Mouse (Mus musculus): ENCODE data around the gene Snrnp40. TPM values are rescaled to one million over a fixed set of nuclear protein-coding genes. Genes with fewer than 3 reads are reported as not detected.
A peak's percentile ranks its signal among the peaks of the same experiment; 100 is the strongest.

Gene Snrnp40
- 200 and 201 TPM in 2 replicates for polyA plus RNA-seq (2014; fragmentation: Nextera tagmentation; extraction: Ambion mirVana)

DNA sequence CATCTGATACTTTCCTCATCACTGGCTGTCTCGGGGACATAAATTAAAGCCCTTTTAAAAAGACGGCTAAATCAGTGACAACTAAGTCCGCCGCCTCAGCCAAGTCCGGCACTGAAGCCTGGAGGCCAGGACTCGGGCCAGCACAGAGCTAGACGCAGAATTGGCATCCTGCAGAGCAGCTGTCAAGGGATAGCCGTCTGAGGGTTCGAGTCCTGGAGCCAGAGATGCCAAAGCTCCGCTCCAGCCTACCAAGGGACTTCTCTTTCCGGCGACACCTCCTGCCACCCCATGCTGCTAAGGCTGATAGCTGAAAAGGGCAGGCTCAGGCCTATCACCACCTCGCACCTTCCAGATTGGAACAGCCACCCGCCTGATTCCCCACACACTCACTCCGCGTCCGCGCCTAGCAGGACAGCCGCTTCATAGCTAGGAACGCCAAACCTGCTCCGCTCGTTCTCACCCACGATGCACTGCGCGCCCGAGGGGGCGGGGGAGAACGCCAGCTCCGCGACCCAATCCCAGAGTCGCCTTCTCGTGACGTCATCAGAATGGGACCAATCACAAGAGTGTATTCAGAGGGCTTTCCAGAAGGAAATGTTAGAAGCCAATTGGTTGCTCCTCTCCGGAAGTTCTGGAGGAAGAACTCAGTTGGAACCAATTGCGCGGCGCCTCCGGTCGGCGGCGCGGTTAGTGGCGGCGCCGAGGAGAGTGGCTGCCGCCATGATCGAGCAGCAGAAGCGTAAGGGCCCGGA is at the start of gene Snrnp40, which contains the start of gene Zcchc17:
Gene Snrnp40 (plus strand): TSS at position 647 of the 752 bp plus-strand sequence.
Gene Zcchc17 (minus strand): TSS at position 458 of the 752 bp plus-strand sequence.
- ATAC-seq (ENCODE audit: insufficient read depth, low FRiP score, low TSS enrichment) (peak; percentile 99), DNase-seq (ENCODE audit: low spot score) (peak; percentile 98)
- H3K36me3 ChIP-seq (ENCODE audit: control insufficient read depth, insufficient read depth, low read length), result peaks cover 2% of the 10 kb centered on the region
- H3K9me3 ChIP-seq (ENCODE audit: control insufficient read depth, low read length), result no peaks in the 10 kb centered on the region
- H3K27ac ChIP-seq (ENCODE audit: low read depth, low read length), result peak within 1 kb of the TSS; percentile 56; the same call in 1 of the 2 replicates
- WGBS, result 1% methylated on average over 49 of the region's 49 CpGs
- H3K4me1 ChIP-seq (ENCODE audit: control insufficient read depth, insufficient read depth, low read length), result peaks cover 16% of the 10 kb centered on the region
- H3K9ac ChIP-seq (ENCODE audit: low read length), result peak within 1 kb of the TSS; percentile 89
- H3K4me2 ChIP-seq (ENCODE audit: low read depth), result peak within 1 kb of the TSS; percentile 77
- H3K27me3 ChIP-seq (ENCODE audit: control insufficient read depth, insufficient read depth, low read length), result no peaks in the 10 kb centered on the region
- H3K4me3 ChIP-seq (ENCODE audit: low read depth, low read length), result peak within 1 kb of the TSS; percentile 90

DNA sequence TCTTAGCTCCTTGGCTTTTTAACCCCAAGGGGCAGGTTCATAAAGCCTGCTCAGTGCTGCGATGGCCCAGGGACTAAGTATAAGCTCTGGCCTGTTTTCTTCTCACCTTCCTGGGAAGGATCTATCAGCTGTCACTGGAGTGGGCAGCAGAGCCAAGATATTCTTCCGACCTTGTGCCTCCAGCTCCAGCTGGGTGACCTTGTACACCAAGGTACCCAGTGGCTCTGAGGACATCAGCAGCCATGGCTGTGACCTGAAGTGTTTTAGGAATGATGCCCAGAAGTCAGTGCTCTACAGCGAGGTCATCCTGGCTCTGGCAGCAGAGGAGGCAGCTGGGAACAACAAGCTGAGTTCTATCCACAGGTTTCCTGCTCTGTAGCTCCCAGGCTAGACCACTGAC is 47.4 kb upstream of the Snrnp40 start:
- no peak overlapping the region for H3K4me2 ChIP-seq (ENCODE audit: low read depth)
- DNase-seq (ENCODE audit: low spot score) (no peak), ATAC-seq (ENCODE audit: insufficient read depth, low FRiP score, low TSS enrichment) (no peak)
- no peak overlapping the region for H3K27ac ChIP-seq (ENCODE audit: low read depth, low read length)
- peaks cover 6% of the 10 kb centered on the region for H3K36me3 ChIP-seq (ENCODE audit: control insufficient read depth, insufficient read depth, low read length)
- no peak overlapping the region for H3K9ac ChIP-seq (ENCODE audit: low read length)
- 89% methylated on average over 3 of the region's 3 CpGs for WGBS
- peaks cover 11% of the 10 kb centered on the region for H3K4me1 ChIP-seq (ENCODE audit: control insufficient read depth, insufficient read depth, low read length)
- no peaks in the 10 kb centered on the region for H3K9me3 ChIP-seq (ENCODE audit: control insufficient read depth, low read length)
- no peak overlapping the region for H3K4me3 ChIP-seq (ENCODE audit: low read depth, low read length)
- H3K27me3 ChIP-seq (ENCODE audit: control insufficient read depth, insufficient read depth, low read length), result peaks cover 31% of the 10 kb centered on the region

DNA sequence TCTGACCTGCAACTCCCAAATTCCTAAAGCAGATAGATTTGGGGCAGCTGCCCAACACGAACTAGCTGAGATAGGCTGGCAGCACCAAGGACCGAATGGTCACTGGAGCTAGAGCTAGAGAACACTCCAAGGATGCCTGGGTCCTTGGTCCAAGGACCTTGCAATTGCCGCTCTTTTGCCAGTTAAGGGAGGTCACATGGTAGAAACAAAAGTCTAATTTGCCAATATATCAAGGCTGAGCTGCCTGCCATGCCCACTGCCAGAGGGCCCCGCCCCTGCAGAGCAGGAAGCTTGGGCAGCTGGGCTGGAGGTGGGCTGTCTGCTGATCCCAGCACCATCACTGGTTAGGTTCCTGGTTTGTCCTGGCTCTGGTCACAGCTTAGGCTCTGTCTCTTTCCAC is 46.4 kb upstream of the Snrnp40 start:
- H3K27me3 ChIP-seq (ENCODE audit: control insufficient read depth, insufficient read depth, low read length), result peaks cover 22% of the 10 kb centered on the region
- DNase-seq (ENCODE audit: low spot score) (no peak), ATAC-seq (ENCODE audit: insufficient read depth, low FRiP score, low TSS enrichment) (no peak)
- H3K27ac ChIP-seq (ENCODE audit: low read depth, low read length), result no peak overlapping the region
- 85% methylated on average over 4 of the region's 4 CpGs for WGBS
- no peaks in the 10 kb centered on the region for H3K9me3 ChIP-seq (ENCODE audit: control insufficient read depth, low read length)
- no peak overlapping the region for H3K9ac ChIP-seq (ENCODE audit: low read length)
- H3K4me1 ChIP-seq (ENCODE audit: control insufficient read depth, insufficient read depth, low read length), result peaks cover 4% of the 10 kb centered on the region
- H3K4me3 ChIP-seq (ENCODE audit: low read depth, low read length), result no peak overlapping the region
- peaks cover 6% of the 10 kb centered on the region for H3K36me3 ChIP-seq (ENCODE audit: control insufficient read depth, insufficient read depth, low read length)
- H3K4me2 ChIP-seq (ENCODE audit: low read depth), result no peak overlapping the region

DNA sequence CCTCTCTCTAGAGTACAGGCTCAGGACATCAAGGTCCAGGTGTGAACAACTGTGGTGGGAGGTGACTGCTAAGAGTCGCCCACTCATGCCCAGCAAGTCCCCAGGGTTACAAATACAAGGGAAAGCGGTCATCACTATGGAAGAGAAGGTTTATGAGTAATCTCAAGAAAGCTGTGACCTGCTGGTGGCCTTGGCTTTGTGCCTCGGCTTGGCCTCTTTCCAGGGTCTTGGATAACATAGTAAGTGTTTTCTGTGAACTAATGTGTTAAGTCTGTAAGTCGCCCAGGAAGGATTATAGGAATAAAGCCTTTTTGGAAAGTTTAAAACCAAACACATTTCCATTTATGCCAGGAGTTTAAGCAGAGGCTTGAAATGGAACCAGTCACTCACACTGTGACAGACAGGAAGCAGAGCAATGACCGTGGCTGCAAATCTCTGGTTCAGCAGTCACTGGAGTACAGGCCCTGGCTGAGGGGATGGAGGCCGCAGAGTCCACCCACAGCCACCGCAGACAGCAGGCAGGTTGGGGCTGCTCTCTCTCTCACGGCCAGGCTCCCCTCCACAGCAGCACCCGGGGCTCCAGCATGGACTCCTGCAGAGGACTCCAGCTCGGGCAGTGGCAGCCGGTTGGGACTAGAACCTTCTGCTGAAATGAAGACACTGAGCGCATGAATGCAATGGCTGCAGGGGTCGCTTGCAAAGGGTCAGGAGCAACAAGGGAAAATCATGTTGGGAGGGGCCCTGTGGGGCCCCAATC is 44.0 kb upstream of the Snrnp40 start:
- Histone ChIP-seq H3K36me3 (ENCODE audit: control insufficient read depth, insufficient read depth, low read length) (peaks cover 6% of the 10 kb centered on the region), H3K27me3 (ENCODE audit: control insufficient read depth, insufficient read depth, low read length) (no peaks in the 10 kb centered on the region; the same call in 1 of the 2 replicates), H3K9me3 (ENCODE audit: control insufficient read depth, low read length) (no peaks in the 10 kb centered on the region), H3K4me1 (ENCODE audit: control insufficient read depth, insufficient read depth, low read length) (no peaks in the 10 kb centered on the region), H3K4me3 (ENCODE audit: low read depth, low read length) (no peak overlapping the region), H3K9ac (ENCODE audit: low read length) (no peak overlapping the region), H3K4me2 (ENCODE audit: low read depth) (no peak overlapping the region), H3K27ac (ENCODE audit: low read depth, low read length) (no peak overlapping the region)
- 81% methylated on average over 13 of the region's 13 CpGs for WGBS
- ATAC-seq (ENCODE audit: insufficient read depth, low FRiP score, low TSS enrichment) (no peak), DNase-seq (ENCODE audit: low spot score) (no peak)

DNA sequence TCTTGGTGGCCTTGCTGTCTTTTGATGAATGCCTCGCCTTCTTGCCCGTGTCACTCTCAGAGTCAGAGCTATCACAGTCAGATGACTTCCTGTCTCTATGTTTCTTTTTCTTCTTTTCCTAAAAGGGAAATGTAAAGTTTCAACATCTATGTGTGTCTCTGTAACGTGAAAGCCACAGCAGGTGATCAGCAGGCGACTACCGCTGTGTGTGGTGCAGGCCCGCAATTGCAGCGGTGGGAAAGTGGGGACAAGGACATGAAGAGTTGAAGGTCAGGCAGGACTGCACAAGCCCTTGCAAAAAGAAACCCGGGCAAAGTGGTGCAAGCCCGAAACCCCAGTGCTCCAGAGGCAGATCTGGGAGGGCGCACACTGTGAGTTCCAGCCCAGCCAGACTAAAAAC is 43.2 kb upstream of the Snrnp40 start:
- Histone ChIP-seq H3K27me3 (ENCODE audit: control insufficient read depth, insufficient read depth, low read length) (no peaks in the 10 kb centered on the region), H3K4me3 (ENCODE audit: low read depth, low read length) (no peak overlapping the region), H3K9ac (ENCODE audit: low read length) (no peak overlapping the region), H3K27ac (ENCODE audit: low read depth, low read length) (no peak overlapping the region), H3K4me1 (ENCODE audit: control insufficient read depth, insufficient read depth, low read length) (no peaks in the 10 kb centered on the region), H3K9me3 (ENCODE audit: control insufficient read depth, low read length) (no peaks in the 10 kb centered on the region), H3K36me3 (ENCODE audit: control insufficient read depth, insufficient read depth, low read length) (peaks cover 8% of the 10 kb centered on the region), H3K4me2 (ENCODE audit: low read depth) (no peak overlapping the region)
- ATAC-seq (ENCODE audit: insufficient read depth, low FRiP score, low TSS enrichment), result no peak
- WGBS, result 85% methylated on average over 10 of the region's 10 CpGs
- no peak for DNase-seq (ENCODE audit: low spot score)

DNA sequence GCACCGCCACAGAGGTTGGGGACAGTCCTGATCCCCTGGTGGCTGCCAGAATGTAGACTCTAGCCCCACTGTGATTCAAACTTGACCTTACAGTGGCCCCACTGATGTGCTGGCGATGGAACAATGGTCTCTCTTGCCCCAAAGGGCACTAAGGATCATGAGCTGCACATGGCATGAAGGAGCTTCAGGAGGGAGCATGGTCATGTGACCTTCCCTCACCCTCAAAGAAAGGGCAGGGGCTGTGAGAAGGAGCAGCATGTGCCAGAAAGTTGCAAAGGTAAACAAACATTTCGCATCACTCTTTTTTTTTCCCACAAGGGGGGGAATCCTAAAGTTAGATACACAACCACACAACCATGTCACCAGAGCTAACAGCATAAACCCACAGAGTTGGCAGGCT is 41.8 kb upstream of the Snrnp40 start:
- 71% methylated on average over 3 of the region's 3 CpGs for WGBS
- no peaks in the 10 kb centered on the region for H3K9me3 ChIP-seq (ENCODE audit: control insufficient read depth, low read length)
- H3K4me1 ChIP-seq (ENCODE audit: control insufficient read depth, insufficient read depth, low read length), result no peaks in the 10 kb centered on the region
- no peak overlapping the region for H3K27ac ChIP-seq (ENCODE audit: low read depth, low read length)
- DNase-seq (ENCODE audit: low spot score), result no peak
- H3K36me3 ChIP-seq (ENCODE audit: control insufficient read depth, insufficient read depth, low read length), result peaks cover 8% of the 10 kb centered on the region
- H3K27me3 ChIP-seq (ENCODE audit: control insufficient read depth, insufficient read depth, low read length), result no peaks in the 10 kb centered on the region
- no peak overlapping the region for H3K4me2 ChIP-seq (ENCODE audit: low read depth)
- H3K9ac ChIP-seq (ENCODE audit: low read length), result no peak overlapping the region
- no peak for ATAC-seq (ENCODE audit: insufficient read depth, low FRiP score, low TSS enrichment)
- H3K4me3 ChIP-seq (ENCODE audit: low read depth, low read length), result no peak overlapping the region

DNA sequence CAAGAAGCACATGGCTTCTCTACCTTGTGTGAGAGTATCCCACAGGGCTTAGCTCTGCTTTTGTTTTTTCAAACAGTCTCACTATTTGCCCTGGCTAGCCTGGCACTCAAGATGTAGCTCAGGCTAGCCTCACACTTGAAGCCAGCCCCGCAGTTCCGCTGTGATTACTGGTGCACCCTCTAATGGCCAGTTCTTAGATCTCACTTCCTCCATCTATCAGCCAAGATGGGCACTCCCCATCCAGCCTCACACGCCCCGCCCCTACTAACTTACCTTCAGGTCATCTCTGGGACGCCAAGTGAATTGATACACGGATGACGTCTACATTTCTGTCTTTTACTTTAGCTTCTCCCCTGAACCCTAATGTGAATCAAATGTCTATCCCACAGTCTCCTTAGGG is 40.4 kb upstream of the Snrnp40 start:
- Histone ChIP-seq H3K9ac (ENCODE audit: low read length) (no peak overlapping the region), H3K9me3 (ENCODE audit: control insufficient read depth, low read length) (no peaks in the 10 kb centered on the region), H3K27ac (ENCODE audit: low read depth, low read length) (no peak overlapping the region), H3K4me1 (ENCODE audit: control insufficient read depth, insufficient read depth, low read length) (no peaks in the 10 kb centered on the region), H3K4me3 (ENCODE audit: low read depth, low read length) (no peak overlapping the region), H3K4me2 (ENCODE audit: low read depth) (no peak overlapping the region), H3K27me3 (ENCODE audit: control insufficient read depth, insufficient read depth, low read length) (no peaks in the 10 kb centered on the region), H3K36me3 (ENCODE audit: control insufficient read depth, insufficient read depth, low read length) (peaks cover 9% of the 10 kb centered on the region)
- 84% methylated on average over 7 of the region's 7 CpGs for WGBS
- DNase-seq (ENCODE audit: low spot score) (no peak), ATAC-seq (ENCODE audit: insufficient read depth, low FRiP score, low TSS enrichment) (no peak)

DNA sequence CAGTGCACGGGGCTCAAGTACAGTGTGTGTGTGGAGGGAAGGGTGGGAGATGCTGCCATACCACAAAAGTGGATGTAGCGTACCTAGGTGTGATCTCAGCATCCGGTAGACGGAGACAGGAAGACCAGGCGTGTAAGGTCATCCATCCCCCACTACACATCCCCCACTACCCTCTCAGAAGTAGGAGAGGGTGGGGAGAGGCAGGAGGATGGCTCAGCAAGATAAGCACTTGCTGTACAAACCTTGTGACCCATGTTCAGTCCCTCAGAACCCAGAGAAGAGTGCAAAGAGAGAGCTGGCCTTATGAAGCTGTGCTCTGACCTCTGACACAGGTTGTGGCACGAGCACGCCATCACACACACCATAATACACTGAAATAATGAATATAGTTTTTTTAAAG is 38.3 kb upstream of the Snrnp40 start:
- WGBS, result 98% methylated on average over 7 of the region's 7 CpGs
- DNase-seq (ENCODE audit: low spot score) (no peak), ATAC-seq (ENCODE audit: insufficient read depth, low FRiP score, low TSS enrichment) (no peak)
- Histone ChIP-seq H3K9ac (ENCODE audit: low read length) (no peak overlapping the region), H3K9me3 (ENCODE audit: control insufficient read depth, low read length) (no peaks in the 10 kb centered on the region), H3K4me1 (ENCODE audit: control insufficient read depth, insufficient read depth, low read length) (no peaks in the 10 kb centered on the region), H3K36me3 (ENCODE audit: control insufficient read depth, insufficient read depth, low read length) (peaks cover 5% of the 10 kb centered on the region), H3K4me2 (ENCODE audit: low read depth) (no peak overlapping the region), H3K27ac (ENCODE audit: low read depth, low read length) (no peak overlapping the region), H3K27me3 (ENCODE audit: control insufficient read depth, insufficient read depth, low read length) (no peaks in the 10 kb centered on the region), H3K4me3 (ENCODE audit: low read depth, low read length) (no peak overlapping the region)
